Mouse (Mus musculus) heart, postnatal 36 days (tissue): ENCODE data around the gene Hsd17b14. TPM values are rescaled to one million over a fixed set of nuclear protein-coding genes. Genes with fewer than 3 reads are reported as not detected.

Experiments used
- DNase-seq, 2 experiments: peaks; one replicate each; pipeline ENCODE4 v3.0.0; 2021 to 2022
- intact Hi-C: fragments of 180-260 bp; cut with DNase I; formaldehyde crosslinking; loops from one replicate; pipeline ENCODE4 v1.15.1; 2025
- total RNA-seq, 2 experiments: library from RNA; stranded (reverse); gene quantifications; 2 replicates each; pipeline ENCODE4 v1.2.3; 2021

Gene Hsd17b14
- total RNA-seq, 2 experiments from 2014 or later, result 0.41 to 0.67 TPM

- DNase-seq, result no peak
Observed at GRCm38 (mm10) chr7:45561624-45562520, 7.2 kb downstream of the Hsd17b14 start.

GRCm38 (mm10) chr7:45564811-45565210, 10.1 kb downstream of the Hsd17b14 start:
- DNase-seq, result no peak
- intact Hi-C loops, result no loop called here

More at GRCm38 (mm10) chr7:45561624-45562520, 7.2 kb downstream of the Hsd17b14 start:
- intact Hi-C loops, result loop anchor here (1.0 to 2.0 kb wide), 3 partner anchors 31 to 111 kb away; no protein-coding TSS in a partner anchor

GRCm38 (mm10) chr7:45565446-45565845, 10.8 kb downstream of the Hsd17b14 start:
- intact Hi-C loops, result no loop called here
- no peak for DNase-seq

- intact Hi-C loops, result no loop called here
- DNase-seq, result no peak
Observed at GRCm38 (mm10) chr7:45567112-45567779, 12.6 kb downstream of the Hsd17b14 start.

- intact Hi-C loops, result no loop called here
- DNase-seq, result peak; percentile 84
Observed at GRCm38 (mm10) chr7:45567780-45568516, 13.3 kb downstream of the Hsd17b14 start.

GRCm38 (mm10) chr7:45568601-45569473, 14.1 kb downstream of the Hsd17b14 start:
- no peak for DNase-seq

GRCm38 (mm10) chr7:45570103-45570741, 15.5 kb downstream of the Hsd17b14 start, which contains the start of gene Bcat2:
TSS of gene Bcat2 (plus strand) at chr7:45570153.
- peak; percentile 73 to 78 for DNase-seq
- intact Hi-C loops, result no loop called here

More at GRCm38 (mm10) chr7:45568601-45569473, 14.1 kb downstream of the Hsd17b14 start:
- intact Hi-C loops, result no loop called here

- no peak for DNase-seq
- intact Hi-C loops, result no loop called here
Observed at GRCm38 (mm10) chr7:45571966-45572365, 17.3 kb downstream of the Hsd17b14 start.

GRCm38 (mm10) chr7:45573954-45574353, 19.3 kb downstream of the Hsd17b14 start:
- DNase-seq, result no peak
- intact Hi-C loops, result no loop called here

GRCm38 (mm10) chr7:45574472-45575379, 20.0 kb downstream of the Hsd17b14 start:
- no peak for DNase-seq
- intact Hi-C loops, result no loop called here

GRCm38 (mm10) chr7:45585923-45586322, 31.2 kb downstream of the Hsd17b14 start:
- intact Hi-C loops, result no loop called here
- no peak for DNase-seq

GRCm38 (mm10) chr7:45587631-45588592, 33.2 kb downstream of the Hsd17b14 start:
- intact Hi-C loops, result no loop called here
- no peak for DNase-seq

- intact Hi-C loops, result loop anchor here (1.0 kb wide), 1 partner anchor 33 kb away; no protein-coding TSS in a partner anchor
- peak; percentile 89 to 93 for DNase-seq
Observed at GRCm38 (mm10) chr7:45589173-45589572, 34.5 kb downstream of the Hsd17b14 start.

GRCm38 (mm10) chr7:45589898-45590297, 35.2 kb downstream of the Hsd17b14 start:
- DNase-seq, result no peak
- intact Hi-C loops, result loop anchor here (1.0 to 5.0 kb wide), 2 partner anchors 34 to 37 kb away; partner anchors contain the start of gene Rasip1

- no peak for DNase-seq
Observed at GRCm38 (mm10) chr7:45590874-45591273, 36.2 kb downstream of the Hsd17b14 start.

GRCm38 (mm10) chr7:45591880-45592279, 37.2 kb downstream of the Hsd17b14 start:
- no peak for DNase-seq
- intact Hi-C loops, result loop anchor here (2.0 to 5.0 kb wide), 2 partner anchors 35 to 91 kb away; partner anchors contain the start of gene Rasip1

More at GRCm38 (mm10) chr7:45590874-45591273, 36.2 kb downstream of the Hsd17b14 start:
- intact Hi-C loops, result loop anchor here (5.0 kb wide), 1 partner anchor 36 kb away; the partner anchor contains the start of gene Rasip1
